ENCODE assay signal across 7 mouse cellular contexts in genomic region chr12:113000294-113001132, GRCm38 (mm10). TPM values are rescaled to one million over a fixed set of nuclear protein-coding genes. Genes with fewer than 3 reads are reported as not detected.
A peak's percentile ranks its signal among the peaks of the same experiment; 100 is the strongest.
DNase-seq lines count a peak whose midpoint lies in the region; ATAC-seq lines count a peak whose summit lies in the region.

TSS of gene Brf1 (minus strand) at chr12:113000704.

- H3K9me3 ChIP-seq in embryonic facial prominence, embryonic 11.5 days (replicated peaks; ENCODE audit: control insufficient read depth, low read length): no peaks in the 10 kb centered on the region
- no peaks in the 10 kb centered on the region for H3K9me3 ChIP-seq in limb, embryonic 10.5 days (replicated peaks)
- H3K9me3 ChIP-seq in midbrain, embryonic 13.5 days: no peaks in the 10 kb centered on the region

- H3K27me3 ChIP-seq in embryonic facial prominence, embryonic 11.5 days (ENCODE audit: control insufficient read depth, insufficient read depth, low read length): no peaks in the 10 kb centered on the region
- no peaks in the 10 kb centered on the region for H3K27me3 ChIP-seq in limb, embryonic 10.5 days (ENCODE audit: low read depth, poor library complexity, severe bottlenecking)
- H3K27me3 ChIP-seq in midbrain, embryonic 13.5 days: no peaks in the 10 kb centered on the region

- under 1% methylated on average over 94 of the region's 96 CpGs for WGBS in embryonic facial prominence, embryonic 11.5 days
- WGBS in limb, embryonic 10.5 days: under 1% methylated on average over 94 of the region's 96 CpGs
- WGBS in midbrain, embryonic 13.5 days: 0% methylated on average over 87 of the region's 96 CpGs

- peak within 1 kb of the TSS; percentile 79 for H3K4me3 ChIP-seq in embryonic facial prominence, embryonic 11.5 days (ENCODE audit: low read depth, low read length)
- H3K4me3 ChIP-seq in limb, embryonic 10.5 days: peak within 1 kb of the TSS; percentile 78
- peak within 1 kb of the TSS; percentile 85 for H3K4me3 ChIP-seq in midbrain, embryonic 13.5 days (replicated peaks)

- no peaks in the 10 kb centered on the region; the same call in 1 of the 2 replicates for H3K4me1 ChIP-seq in embryonic facial prominence, embryonic 11.5 days (ENCODE audit: control insufficient read depth, insufficient read depth, low read length)
- H3K4me1 ChIP-seq in limb, embryonic 10.5 days: peaks cover 32% of the 10 kb centered on the region
- peaks cover 35% of the 10 kb centered on the region for H3K4me1 ChIP-seq in midbrain, embryonic 13.5 days (replicated peaks)

- H3K27ac ChIP-seq in embryonic facial prominence, embryonic 11.5 days (replicated peaks; ENCODE audit: low read depth, low read length): peak within 1 kb of the TSS; percentile 89
- H3K27ac ChIP-seq in limb, embryonic 10.5 days: peak within 1 kb of the TSS; percentile 95
- H3K27ac ChIP-seq in midbrain, embryonic 13.5 days: peak within 1 kb of the TSS; percentile 93

- no peaks in the 10 kb centered on the region for H3K36me3 ChIP-seq in embryonic facial prominence, embryonic 11.5 days (replicated peaks; ENCODE audit: control insufficient read depth, insufficient read depth, low read depth, low read length)
- H3K36me3 ChIP-seq in limb, embryonic 10.5 days: peaks cover 25% of the 10 kb centered on the region
- H3K36me3 ChIP-seq in midbrain, embryonic 13.5 days: peaks cover 9% of the 10 kb centered on the region; the same call in 1 of the 2 replicates

- peak within 1 kb of the TSS; percentile 96 for H3K9ac ChIP-seq in embryonic facial prominence, embryonic 11.5 days (replicated peaks; ENCODE audit: low read length)
- H3K9ac ChIP-seq in midbrain, embryonic 13.5 days (replicated peaks): peak within 1 kb of the TSS; percentile 94

- peak; percentile 95 for ATAC-seq in embryonic facial prominence, embryonic 11.5 days (replicated peaks; ENCODE audit: insufficient number of reproducible peaks, low FRiP score, low TSS enrichment, low read depth)
- peak; percentile 90 for ATAC-seq in granulocyte monocyte progenitor cell, adult 5-6 weeks (replicated peaks; ENCODE audit: poor library complexity, severe bottlenecking)
- peak; percentile 96 for ATAC-seq in midbrain, embryonic 13.5 days

- H3K4me2 ChIP-seq in embryonic facial prominence, embryonic 11.5 days (ENCODE audit: low read depth, low read length): peak within 1 kb of the TSS; percentile 72
- H3K4me2 ChIP-seq in midbrain, embryonic 13.5 days (replicated peaks): peak within 1 kb of the TSS; percentile 88

- peak; percentile 99 for DNase-seq in adrenal gland, postnatal 14 days
- peak; percentile 99 for DNase-seq in embryonic facial prominence, embryonic 11.5 days (ENCODE audit: low spot score)
- DNase-seq in kidney, adult 11 months: peak; percentile 97
- peak; percentile 93 for DNase-seq in limb, embryonic 10.5 days (ENCODE audit: low spot score)
- DNase-seq in spleen, adult 12 weeks (ENCODE audit: low spot score): peak; percentile 96

RNA-seq across cellular contexts. Expression of gene Brf1, which starts in this region (rescaled TPM):
- total RNA-seq in adrenal gland, postnatal 14 days (2021): 46.3 and 57.7 TPM in 2 replicates
- polyA plus RNA-seq in embryonic facial prominence, embryonic 11.5 days (2014; fragmentation: Nextera tagmentation; extraction: Ambion mirVana): 48.5 and 50.8 TPM in 2 replicates
- total RNA-seq in granulocyte monocyte progenitor cell, adult 5-6 weeks (2014; fragmentation: Nextera tagmentation): 38.7 and 42.6 TPM in 2 replicates
- total RNA-seq in granulocyte monocyte progenitor cell, adult 5-6 weeks (2017): 28.1 and 41.3 TPM in 2 replicates
- 53.5 and 65.9 TPM in 2 replicates for polyA plus RNA-seq in limb, embryonic 10.5 days (2016; fragmentation: Nextera tagmentation; extraction: Ambion mirVana)
- polyA plus RNA-seq in midbrain, embryonic 13.5 days (2015; fragmentation: Nextera tagmentation; extraction: Ambion mirVana): 60.3 and 61.9 TPM in 2 replicates

Comparison
In these comparisons a context has a peak if more than half of its experiments do, and no peak if none do; other contexts are left out.
1. Peak in every context shown above with its lines: DNase-seq, ATAC-seq, H3K4me3 ChIP-seq and H3K27ac ChIP-seq.